Mouse (Mus musculus) adrenal gland, postnatal 10 days (tissue): Measurements from ENCODE around the gene Ppp2r5c. TPM values are rescaled to one million over a fixed set of nuclear protein-coding genes. Genes with fewer than 3 reads are reported as not detected.

ENCODE experiments used
- DNase-seq: peaks from one replicate; pipeline ENCODE4 v3.0.0; 2021; ENCODE audit warnings: mixed read lengths
- total RNA-seq, 2 experiments: library from RNA; stranded (reverse); gene quantifications; 2 replicates each; pipeline ENCODE4 v1.2.3; 2021

Ppp2r5c gene
- total RNA-seq, 2 experiments from 2014 or later = 108 to 121 TPM

GRCm38 (mm10) chr12:110442238-110442637 lies 4.7 kb upstream of the Ppp2r5c start:
- DNase-seq = no peak

GRCm38 (mm10) chr12:110444530-110444929 lies 2.4 kb upstream of the Ppp2r5c start:
- no peak for DNase-seq

GRCm38 (mm10) chr12:110445775-110446174 lies 1.1 kb upstream of the Ppp2r5c start:
- no peak for DNase-seq

- peak; percentile 67 for DNase-seq
Measured at GRCm38 (mm10) chr12:110447306-110447705, 386 bp downstream of the Ppp2r5c start.

- DNase-seq = no peak
Measured at GRCm38 (mm10) chr12:110448767-110449166, 1.8 kb downstream of the Ppp2r5c start.

- DNase-seq = peak; percentile 85
Measured at GRCm38 (mm10) chr12:110454223-110454622, 7.3 kb downstream of the Ppp2r5c start.

GRCm38 (mm10) chr12:110456024-110456423 lies 9.1 kb downstream of the Ppp2r5c start:
- no peak for DNase-seq

GRCm38 (mm10) chr12:110458667-110459066 lies 11.7 kb downstream of the Ppp2r5c start:
- DNase-seq = no peak

- peak; percentile 82 for DNase-seq
Measured at GRCm38 (mm10) chr12:110460418-110461300, 13.7 kb downstream of the Ppp2r5c start.

- no peak for DNase-seq
Measured at GRCm38 (mm10) chr12:110463711-110464110, 16.8 kb downstream of the Ppp2r5c start.

- DNase-seq = no peak
Measured at GRCm38 (mm10) chr12:110471426-110471825, 24.5 kb downstream of the Ppp2r5c start.

GRCm38 (mm10) chr12:110472247-110472646 lies 25.3 kb downstream of the Ppp2r5c start:
- DNase-seq = no peak

- DNase-seq = no peak
Measured at GRCm38 (mm10) chr12:110474497-110474896, 27.6 kb downstream of the Ppp2r5c start.

- no peak for DNase-seq
Measured at GRCm38 (mm10) chr12:110476561-110476960, 29.6 kb downstream of the Ppp2r5c start.

- DNase-seq = no peak
Measured at GRCm38 (mm10) chr12:110477906-110478305, 31.0 kb downstream of the Ppp2r5c start.

GRCm38 (mm10) chr12:110478601-110479008 lies 31.7 kb downstream of the Ppp2r5c start:
- peak; percentile 64 for DNase-seq

GRCm38 (mm10) chr12:110479268-110479667 lies 32.3 kb downstream of the Ppp2r5c start:
- DNase-seq = no peak

GRCm38 (mm10) chr12:110480701-110481100 lies 33.8 kb downstream of the Ppp2r5c start:
- no peak for DNase-seq

GRCm38 (mm10) chr12:110483761-110484160 lies 36.8 kb downstream of the Ppp2r5c start:
- no peak for DNase-seq

GRCm38 (mm10) chr12:110484824-110485584 lies 38.1 kb downstream of the Ppp2r5c start:
- DNase-seq = no peak

- peak; percentile 89 for DNase-seq
Measured at GRCm38 (mm10) chr12:110485585-110486331, 38.8 kb downstream of the Ppp2r5c start.

- DNase-seq = no peak
Measured at GRCm38 (mm10) chr12:110486852-110487251, 39.9 kb downstream of the Ppp2r5c start.
